Mouse (Mus musculus): ENCODE data around the gene Tnfrsf23. TPM values are rescaled to one million over a fixed set of nuclear protein-coding genes. Genes with fewer than 3 reads are reported as not detected.
A peak's percentile ranks its signal among the peaks of the same experiment; 100 is the strongest.

Tnfrsf23 gene
- polyA plus RNA-seq, 1 experiment from 2014 or later: 0.39 TPM

GRCm38 (mm10) chr7:143631503-143631902 is 54.2 kb downstream of the Tnfrsf23 start:
- no peaks in the 10 kb centered on the region for H3K27me3 ChIP-seq
- no peaks in the 10 kb centered on the region for H3K36me3 ChIP-seq (replicated peaks)
- 51% methylated on average over 2 of the region's 2 CpGs for WGBS (ENCODE audit: insufficient replicate concordance)
- no peaks in the 10 kb centered on the region for H3K9me3 ChIP-seq (replicated peaks)
- H3K4me1 ChIP-seq (replicated peaks): no peaks in the 10 kb centered on the region
- no peak overlapping the region for H3K27ac ChIP-seq (replicated peaks)
- H3K4me3 ChIP-seq (replicated peaks): no peak overlapping the region
- no peak for ATAC-seq (ENCODE audit: insufficient read depth)
- no peak overlapping the region for H3K9ac ChIP-seq
- H3K4me2 ChIP-seq: no peak overlapping the region

DNA sequence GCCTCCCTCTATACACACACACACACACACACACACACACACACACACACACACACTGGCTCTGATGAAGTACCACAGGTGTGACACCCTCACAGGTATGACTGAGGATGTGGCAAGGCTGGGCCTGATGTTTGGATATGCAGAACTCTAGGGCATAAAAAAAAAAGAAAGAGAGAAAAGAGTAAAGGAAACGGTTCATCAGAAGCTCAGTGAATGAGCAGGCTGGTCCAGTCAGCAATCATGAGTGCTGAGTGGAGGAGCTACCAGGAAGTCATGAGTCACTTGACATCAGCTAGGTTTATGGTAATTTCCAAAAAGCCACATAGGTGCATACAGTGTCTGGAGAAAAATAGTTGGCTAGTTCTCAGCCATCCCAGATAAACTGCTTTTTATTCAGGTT is 56.2 kb downstream of the Tnfrsf23 start:
- H3K4me1 ChIP-seq (replicated peaks): no peaks in the 10 kb centered on the region
- H3K9ac ChIP-seq: no peak overlapping the region
- H3K4me2 ChIP-seq: no peak overlapping the region
- H3K27me3 ChIP-seq: no peaks in the 10 kb centered on the region
- no peak overlapping the region for H3K27ac ChIP-seq (replicated peaks)
- H3K4me3 ChIP-seq (replicated peaks): no peak overlapping the region
- no peak for ATAC-seq (ENCODE audit: insufficient read depth)
- no peaks in the 10 kb centered on the region for H3K9me3 ChIP-seq (replicated peaks)
- H3K36me3 ChIP-seq (replicated peaks): no peaks in the 10 kb centered on the region
- 22% methylated on average over 1 of the region's 1 CpGs for WGBS (ENCODE audit: insufficient replicate concordance)

- H3K9me3 ChIP-seq (replicated peaks): no peaks in the 10 kb centered on the region
- H3K4me3 ChIP-seq (replicated peaks): 0 out of 2 replicates have a peak within 1 kb of the TSS, but pooled peaks have one; percentile 10
- no peaks in the 10 kb centered on the region for H3K27me3 ChIP-seq
- H3K9ac ChIP-seq: no peak within 1 kb of the TSS
- no peaks in the 10 kb centered on the region for H3K4me1 ChIP-seq (replicated peaks)
- no peaks in the 10 kb centered on the region for H3K36me3 ChIP-seq (replicated peaks)
- WGBS (ENCODE audit: insufficient replicate concordance): 63% methylated on average over 1 of the region's 1 CpGs
- ATAC-seq (ENCODE audit: insufficient read depth): no peak
- peak within 1 kb of the TSS; percentile 9; the same call in 1 of the 2 replicates for H3K27ac ChIP-seq (replicated peaks)
- peak within 1 kb of the TSS; percentile 29; the same call in 1 of the 2 replicates for H3K4me2 ChIP-seq
Observed at GRCm38 (mm10) chr7:143628540-143628939, 57.1 kb downstream of the Tnfrsf23 start, which contains the start of gene Tnfrsf26. Gene Tnfrsf26 (minus strand): TSS chr7:143628722.

DNA sequence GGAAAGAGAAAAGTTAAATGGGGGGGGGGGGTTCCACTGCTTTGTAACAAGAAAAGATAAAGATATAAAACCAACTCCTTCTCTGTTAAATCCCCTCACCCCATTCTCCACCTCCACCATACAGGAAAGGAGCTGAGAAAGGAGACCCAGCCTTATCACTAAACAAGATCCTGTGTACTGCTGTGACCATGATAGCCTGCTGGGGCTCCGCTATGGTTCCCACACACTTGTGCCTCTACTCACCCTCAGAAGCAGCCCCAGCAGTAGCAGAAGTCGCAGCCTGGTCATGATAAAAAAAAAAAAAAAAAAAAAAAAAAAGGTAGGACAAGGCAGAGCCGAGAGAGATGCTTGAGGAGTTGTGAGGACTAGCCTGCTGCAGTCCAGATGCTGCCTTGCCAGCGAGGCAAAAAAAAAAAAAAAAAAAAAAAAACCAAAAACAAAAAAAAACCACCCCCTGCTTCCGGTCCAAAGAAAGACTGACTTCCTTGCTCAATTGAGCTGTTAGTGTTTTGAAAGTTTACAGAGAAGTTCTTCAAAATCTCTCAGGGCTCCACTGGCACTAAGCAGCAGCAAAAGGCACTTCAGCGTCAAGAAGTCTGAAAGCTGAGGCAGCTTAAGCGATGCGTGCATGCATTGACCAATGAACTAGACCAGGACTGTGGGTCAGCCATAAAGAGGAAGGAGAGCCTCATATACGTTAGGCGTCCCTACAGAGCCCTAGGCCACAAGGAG is 58.0 kb downstream of the Tnfrsf23 start:
- Histone ChIP-seq H3K4me1 (replicated peaks) (no peaks in the 10 kb centered on the region), H3K4me3 (replicated peaks) (0 out of 2 replicates have a peak overlapping the region, but pooled peaks have one; percentile 8), H3K36me3 (replicated peaks) (no peaks in the 10 kb centered on the region), H3K27ac (replicated peaks) (peak overlapping the region; percentile 9; the same call in 1 of the 2 replicates), H3K9ac (no peak overlapping the region), H3K27me3 (no peaks in the 10 kb centered on the region), H3K4me2 (peak overlapping the region; percentile 29; the same call in 1 of the 2 replicates), H3K9me3 (replicated peaks) (no peaks in the 10 kb centered on the region)
- WGBS (ENCODE audit: insufficient replicate concordance): 14% methylated on average over 10 of the region's 10 CpGs
- ATAC-seq (ENCODE audit: insufficient read depth): no peak

DNA sequence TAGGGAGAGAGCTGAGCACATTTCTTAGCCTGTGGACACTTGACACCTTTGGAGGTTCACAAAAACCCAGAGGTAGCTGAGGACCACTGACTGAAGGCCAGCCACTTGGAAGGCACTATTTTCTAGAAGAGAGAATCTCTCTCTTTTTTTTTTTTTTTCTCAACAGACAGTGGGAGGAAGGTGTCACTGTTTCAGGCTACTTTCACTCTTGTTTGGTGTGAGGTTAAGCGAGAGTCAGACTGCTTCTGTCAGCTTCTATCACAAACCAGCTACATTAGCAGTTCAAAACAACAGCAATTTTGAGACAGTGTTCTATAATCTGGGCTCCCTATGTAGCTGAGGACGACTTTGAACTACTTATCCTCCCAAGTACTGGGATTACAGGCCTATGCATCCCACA is 59.5 kb downstream of the Tnfrsf23 start:
- no peak overlapping the region for H3K27ac ChIP-seq (replicated peaks)
- no peaks in the 10 kb centered on the region for H3K36me3 ChIP-seq (replicated peaks)
- H3K4me2 ChIP-seq: no peak overlapping the region
- no peaks in the 10 kb centered on the region for H3K27me3 ChIP-seq
- no peak overlapping the region for H3K9ac ChIP-seq
- ATAC-seq (ENCODE audit: insufficient read depth): no peak
- H3K4me1 ChIP-seq (replicated peaks): no peaks in the 10 kb centered on the region
- no peaks in the 10 kb centered on the region for H3K9me3 ChIP-seq (replicated peaks)
- WGBS (ENCODE audit: insufficient replicate concordance): 44% methylated on average over 2 of the region's 2 CpGs
- no peak overlapping the region for H3K4me3 ChIP-seq (replicated peaks)

GRCm38 (mm10) chr7:143625151-143625550 is 60.5 kb downstream of the Tnfrsf23 start:
- Histone ChIP-seq H3K9me3 (replicated peaks) (no peaks in the 10 kb centered on the region), H3K4me2 (no peak overlapping the region), H3K9ac (no peak overlapping the region), H3K27me3 (no peaks in the 10 kb centered on the region), H3K4me1 (replicated peaks) (no peaks in the 10 kb centered on the region), H3K4me3 (replicated peaks) (no peak overlapping the region), H3K27ac (replicated peaks) (no peak overlapping the region), H3K36me3 (replicated peaks) (no peaks in the 10 kb centered on the region)
- 28% methylated on average over 5 of the region's 5 CpGs for WGBS (ENCODE audit: insufficient replicate concordance)
- ATAC-seq (ENCODE audit: insufficient read depth): no peak

GRCm38 (mm10) chr7:143624561-143624960 is 61.1 kb downstream of the Tnfrsf23 start:
- Histone ChIP-seq H3K36me3 (replicated peaks) (no peaks in the 10 kb centered on the region), H3K9ac (no peak overlapping the region), H3K4me3 (replicated peaks) (no peak overlapping the region), H3K4me1 (replicated peaks) (no peaks in the 10 kb centered on the region), H3K27ac (replicated peaks) (no peak overlapping the region), H3K9me3 (replicated peaks) (no peaks in the 10 kb centered on the region), H3K4me2 (no peak overlapping the region), H3K27me3 (no peaks in the 10 kb centered on the region)
- ATAC-seq (ENCODE audit: insufficient read depth): no peak
- WGBS (ENCODE audit: insufficient replicate concordance): 46% methylated on average over 3 of the region's 3 CpGs

- no peaks in the 10 kb centered on the region for H3K4me1 ChIP-seq (replicated peaks)
- no peak for ATAC-seq (ENCODE audit: insufficient read depth)
- H3K4me2 ChIP-seq: no peak overlapping the region
- no peak overlapping the region for H3K27ac ChIP-seq (replicated peaks)
- WGBS (ENCODE audit: insufficient replicate concordance): 36% methylated on average over 1 of the region's 1 CpGs
- no peaks in the 10 kb centered on the region for H3K27me3 ChIP-seq
- H3K4me3 ChIP-seq (replicated peaks): no peak overlapping the region
- H3K36me3 ChIP-seq (replicated peaks): no peaks in the 10 kb centered on the region
- H3K9ac ChIP-seq: no peak overlapping the region
- H3K9me3 ChIP-seq (replicated peaks): no peaks in the 10 kb centered on the region
Observed at GRCm38 (mm10) chr7:143620951-143621350, 64.7 kb downstream of the Tnfrsf23 start.

Other genes starting within 250 kb of the Tnfrsf23 start
- gene Cdkn1c, start 224.8 kb downstream of the Tnfrsf23 start, polyA plus RNA-seq (2015; fragmentation: Nextera tagmentation; extraction: Ambion mirVana): 182 and 216 TPM in 2 replicates
- gene Slc22a18, start 212.1 kb downstream of the Tnfrsf23 start, polyA plus RNA-seq (2015; fragmentation: Nextera tagmentation; extraction: Ambion mirVana): 12.9 and 16.3 TPM in 2 replicates
- 22.6 and 27.0 TPM in 2 replicates for gene Phlda2, start 182.7 kb downstream of the Tnfrsf23 start, polyA plus RNA-seq (2015; fragmentation: Nextera tagmentation; extraction: Ambion mirVana)
- 79.3 and 82.7 TPM in 2 replicates for gene Nap1l4, start 136.8 kb downstream of the Tnfrsf23 start, polyA plus RNA-seq (2015; fragmentation: Nextera tagmentation; extraction: Ambion mirVana)
- 53.1 and 60.5 TPM in 2 replicates for gene Cars, start 85.8 kb downstream of the Tnfrsf23 start, polyA plus RNA-seq (2015; fragmentation: Nextera tagmentation; extraction: Ambion mirVana)
- gene Tnfrsf26, start 57.1 kb downstream of the Tnfrsf23 start, polyA plus RNA-seq (2015; fragmentation: Nextera tagmentation; extraction: Ambion mirVana): 1.2 and 1.3 TPM in 2 replicates
- 0.43 and 0.58 TPM in 2 replicates for gene Tnfrsf22, start 36.2 kb downstream of the Tnfrsf23 start, polyA plus RNA-seq (2015; fragmentation: Nextera tagmentation; extraction: Ambion mirVana)
- 1.9 and 2.9 TPM in 2 replicates for gene Osbpl5, start 71.1 kb upstream of the Tnfrsf23 start, polyA plus RNA-seq (2015; fragmentation: Nextera tagmentation; extraction: Ambion mirVana)
- not detected in 2 replicates for gene Mrgprg, start 81.1 kb upstream of the Tnfrsf23 start, polyA plus RNA-seq (2015; fragmentation: Nextera tagmentation; extraction: Ambion mirVana)
- 0.48 and 0.52 TPM in 2 replicates for gene Mrgpre, start 98.6 kb upstream of the Tnfrsf23 start, polyA plus RNA-seq (2015; fragmentation: Nextera tagmentation; extraction: Ambion mirVana)
- 8.8 and 9.5 TPM in 2 replicates for gene Nadsyn1, start 137.0 kb upstream of the Tnfrsf23 start, polyA plus RNA-seq (2015; fragmentation: Nextera tagmentation; extraction: Ambion mirVana)
- 57.2 and 66.0 TPM in 2 replicates for gene Dhcr7, start 137.3 kb upstream of the Tnfrsf23 start, polyA plus RNA-seq (2015; fragmentation: Nextera tagmentation; extraction: Ambion mirVana)
- not detected in 2 replicates for gene Gm498, start 181.0 kb upstream of the Tnfrsf23 start, polyA plus RNA-seq (2015; fragmentation: Nextera tagmentation; extraction: Ambion mirVana)

Data from liver, embryonic 15.5 days (tissue).